Mouse (Mus musculus): ENCODE data around the gene Sohlh2. TPM values are rescaled to one million over a fixed set of nuclear protein-coding genes. Genes with fewer than 3 reads are reported as not detected.

The Sohlh2 gene
- polyA plus RNA-seq, 1 experiment from 2014 or later: not detected

DNA sequence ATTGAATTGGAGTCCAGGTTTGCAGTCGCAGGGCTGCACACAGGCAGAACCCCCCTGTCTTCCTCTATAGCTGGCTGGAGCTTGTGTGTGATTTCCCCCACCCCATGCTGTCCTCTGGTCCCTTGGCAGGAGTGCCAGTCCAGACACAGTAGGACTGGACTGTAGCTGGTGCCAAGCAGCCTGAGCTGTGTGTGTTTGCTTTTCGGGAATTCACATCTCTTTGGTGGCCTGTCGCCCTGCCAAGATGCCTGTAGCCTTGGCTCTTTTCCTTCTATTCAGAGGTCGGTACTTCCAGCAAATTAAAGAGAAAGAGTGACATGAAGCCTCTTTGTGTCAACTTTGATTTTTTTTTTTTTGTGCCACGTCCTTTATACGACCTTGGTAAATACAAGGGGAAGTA is 66.7 kb downstream of the Sohlh2 start:
- 40% methylated on average over 6 of the region's 6 CpGs for WGBS
- DNase-seq (ENCODE audit: low spot score) (peak; percentile 17), ATAC-seq (no peak)
- H3K9me3 ChIP-seq (ENCODE audit: low read length): no peaks in the 10 kb centered on the region
- no peak overlapping the region for H3K4me2 ChIP-seq (replicated peaks; ENCODE audit: low read depth, low read length)
- no peak overlapping the region for H3K9ac ChIP-seq (replicated peaks; ENCODE audit: low read depth)
- H3K4me3 ChIP-seq (ENCODE audit: low read depth, low read length): no peak overlapping the region
- no peak for TF ChIP-seq EP300 (IDR thresholded peaks at IDR 0.05)
- no peak for TF ChIP-seq CTCF (IDR thresholded peaks at IDR 0.05)
- no peaks in the 10 kb centered on the region; the same call in 1 of the 2 replicates for H3K4me1 ChIP-seq (ENCODE audit: insufficient read depth, low read depth, low read length)
- no peak overlapping the region for H3K27ac ChIP-seq (ENCODE audit: low read length)
- H3K27me3 ChIP-seq (replicated peaks; ENCODE audit: insufficient read depth, low read length): no peaks in the 10 kb centered on the region
- H3K36me3 ChIP-seq (ENCODE audit: insufficient read depth, low read length): no peaks in the 10 kb centered on the region

DNA sequence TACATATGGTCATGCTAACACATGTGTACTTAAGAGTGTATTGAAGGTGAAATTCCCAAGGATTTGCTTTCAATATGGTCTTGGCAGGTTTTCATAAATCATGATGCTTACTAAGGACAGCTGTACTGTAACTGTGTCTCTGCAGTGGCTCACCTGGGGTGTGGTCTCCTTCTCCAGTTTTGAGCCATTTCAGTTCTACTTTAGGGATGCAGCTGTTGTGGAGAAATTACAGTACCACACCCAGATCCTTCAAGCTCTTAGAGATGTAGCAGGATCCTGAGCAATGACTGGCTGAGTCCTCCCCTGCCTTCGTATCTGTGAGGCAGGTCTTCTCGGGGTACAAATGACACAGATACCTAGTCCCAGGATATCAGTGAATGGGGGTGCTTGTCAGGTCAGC is 68.8 kb downstream of the Sohlh2 start:
- Histone ChIP-seq H3K4me3 (ENCODE audit: low read depth, low read length) (no peak overlapping the region), H3K9me3 (ENCODE audit: low read length) (no peaks in the 10 kb centered on the region), H3K4me2 (replicated peaks; ENCODE audit: low read depth, low read length) (no peak overlapping the region), H3K36me3 (ENCODE audit: insufficient read depth, low read length) (no peaks in the 10 kb centered on the region), H3K4me1 (ENCODE audit: insufficient read depth, low read depth, low read length) (no peaks in the 10 kb centered on the region; the same call in 1 of the 2 replicates), H3K9ac (replicated peaks; ENCODE audit: low read depth) (no peak overlapping the region), H3K27me3 (replicated peaks; ENCODE audit: insufficient read depth, low read length) (no peaks in the 10 kb centered on the region), H3K27ac (ENCODE audit: low read length) (no peak overlapping the region)
- ATAC-seq (no peak), DNase-seq (ENCODE audit: low spot score) (no peak)
- 72% methylated on average over 2 of the region's 2 CpGs for WGBS
- TF ChIP-seq EP300 (IDR thresholded peaks at IDR 0.05) (no peak), CTCF (IDR thresholded peaks at IDR 0.05) (no peak)

Small RNAs within 50 kb of the gene (microRNA-seq; reads per million reads assigned to microRNA genes)
- gene Gm22029: not detected

Other genes starting within 250 kb of the Sohlh2 start
- gene Ccna1, start 126.5 kb upstream of the Sohlh2 start, polyA plus RNA-seq (2015; fragmentation: Nextera tagmentation; extraction: Ambion mirVana): 10.7 and 11.9 TPM in 2 replicates
- 18.7 and 21.3 TPM in 2 replicates for gene Spg20, start 69.9 kb upstream of the Sohlh2 start, polyA plus RNA-seq (2015; fragmentation: Nextera tagmentation; extraction: Ambion mirVana)
- 0.06 TPM in 1 of 2 replicates, not detected in the other for gene Ccdc169, start 44.7 kb upstream of the Sohlh2 start, polyA plus RNA-seq (2015; fragmentation: Nextera tagmentation; extraction: Ambion mirVana)
- gene Dclk1, start 60.3 kb downstream of the Sohlh2 start, polyA plus RNA-seq (2015; fragmentation: Nextera tagmentation; extraction: Ambion mirVana): 3.1 and 4.0 TPM in 2 replicates